8 mouse cellular contexts compared by ENCODE assay signal in the genomic region with DNA sequence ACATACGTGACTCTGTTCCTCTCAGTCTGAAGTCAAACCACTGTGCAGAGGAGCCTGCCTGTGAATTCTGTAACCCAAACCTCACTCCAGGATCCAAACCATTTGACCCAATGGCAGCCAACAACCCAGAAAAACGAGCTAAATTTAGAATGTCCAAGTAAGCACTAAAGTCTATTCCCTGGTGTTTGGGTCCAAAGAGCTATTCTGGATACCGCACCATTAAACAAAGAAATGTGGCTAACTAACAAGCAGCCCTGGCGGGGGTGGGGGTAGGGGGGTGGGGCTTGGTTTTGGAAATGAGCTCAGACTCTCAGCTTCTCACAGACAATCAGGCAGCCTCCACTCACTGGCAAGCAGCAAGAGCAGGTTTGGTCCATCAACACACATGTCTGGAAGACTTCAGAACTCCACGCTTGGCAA.
DNase-seq lines count a peak whose midpoint lies in the region; ATAC-seq and TF ChIP-seq lines count a peak whose summit lies in the region.

No protein-coding gene starts in this region.

- H3K9me3 ChIP-seq in limb, embryonic 13.5 days: no peaks in the 10 kb centered on the region
- no peaks in the 10 kb centered on the region for H3K9me3 ChIP-seq in limb, embryonic 10.5 days (replicated peaks)
- no peaks in the 10 kb centered on the region for H3K9me3 ChIP-seq in forebrain, embryonic 14.5 days (replicated peaks; ENCODE audit: control insufficient read depth, low read length)
- no peaks in the 10 kb centered on the region for H3K9me3 ChIP-seq in liver, embryonic 14.5 days (ENCODE audit: control insufficient read depth, low read length)
- H3K9me3 ChIP-seq in hindbrain, embryonic 11.5 days (ENCODE audit: control insufficient read depth, low read length): no peaks in the 10 kb centered on the region

- no peak for DNase-seq in limb, embryonic 10.5 days (ENCODE audit: low spot score)
- DNase-seq in forebrain, embryonic 14.5 days (ENCODE audit: low spot score): peak; percentile 64
- DNase-seq in heart, postnatal 10 days: peak; percentile 57
- peak in 1 of 3 experiments; percentile 10 for DNase-seq in liver, embryonic 14.5 days (ENCODE audit: low read depth in 3 of 3, low spot score in 3 of 3)
- DNase-seq in urinary bladder, postnatal 14 days (ENCODE audit: low spot score): no peak
- DNase-seq in hindbrain, embryonic 11.5 days (ENCODE audit: low spot score): no peak

- no peaks in the 10 kb centered on the region for H3K27me3 ChIP-seq in limb, embryonic 13.5 days
- no peaks in the 10 kb centered on the region for H3K27me3 ChIP-seq in limb, embryonic 10.5 days (ENCODE audit: low read depth, poor library complexity, severe bottlenecking)
- H3K27me3 ChIP-seq in forebrain, embryonic 14.5 days (replicated peaks; ENCODE audit: control insufficient read depth, insufficient read depth, low read length): no peaks in the 10 kb centered on the region
- H3K27me3 ChIP-seq in liver, embryonic 14.5 days (ENCODE audit: control insufficient read depth, insufficient read depth, low read length): no peaks in the 10 kb centered on the region
- H3K27me3 ChIP-seq in hindbrain, embryonic 11.5 days (ENCODE audit: control insufficient read depth, insufficient read depth, low read length): no peaks in the 10 kb centered on the region

- no peaks in the 10 kb centered on the region for H3K36me3 ChIP-seq in limb, embryonic 13.5 days
- H3K36me3 ChIP-seq in limb, embryonic 10.5 days: no peaks in the 10 kb centered on the region
- no peaks in the 10 kb centered on the region for H3K36me3 ChIP-seq in forebrain, embryonic 14.5 days (ENCODE audit: control insufficient read depth, insufficient read depth, low read length)
- no peaks in the 10 kb centered on the region for H3K36me3 ChIP-seq in liver, embryonic 14.5 days (replicated peaks; ENCODE audit: control insufficient read depth, insufficient read depth, low read depth)
- no peaks in the 10 kb centered on the region for H3K36me3 ChIP-seq in hindbrain, embryonic 11.5 days (ENCODE audit: control insufficient read depth, insufficient read depth, low read length)

- no peak overlapping the region; the same call in 1 of the 2 replicates for H3K27ac ChIP-seq in limb, embryonic 13.5 days
- no peak overlapping the region for H3K27ac ChIP-seq in limb, embryonic 10.5 days
- no peak overlapping the region; the same call in 1 of the 2 replicates for H3K27ac ChIP-seq in forebrain, embryonic 14.5 days (ENCODE audit: low read depth, low read length)
- H3K27ac ChIP-seq in liver, embryonic 14.5 days: no peak overlapping the region
- no peak overlapping the region for H3K27ac ChIP-seq in hindbrain, embryonic 11.5 days (ENCODE audit: low read depth, low read length)

- 41% methylated on average over 5 of the region's 5 CpGs for WGBS in limb, embryonic 13.5 days
- 65% methylated on average over 5 of the region's 5 CpGs for WGBS in limb, embryonic 10.5 days
- WGBS in forebrain, embryonic 14.5 days: 17% methylated on average over 5 of the region's 5 CpGs
- WGBS in liver, embryonic 14.5 days (ENCODE audit: insufficient replicate concordance): 54% methylated on average over 5 of the region's 5 CpGs
- WGBS in hindbrain, embryonic 11.5 days: 56% methylated on average over 5 of the region's 5 CpGs

- H3K4me3 ChIP-seq in limb, embryonic 13.5 days: no peak overlapping the region
- H3K4me3 ChIP-seq in limb, embryonic 10.5 days: no peak overlapping the region
- H3K4me3 ChIP-seq in forebrain, embryonic 14.5 days (ENCODE audit: low read depth, low read length): no peak overlapping the region
- no peak overlapping the region for H3K4me3 ChIP-seq in liver, embryonic 14.5 days (ENCODE audit: insufficient read depth in 1 of 2, low read depth in 2 of 2, low read length in 2 of 2)
- H3K4me3 ChIP-seq in hindbrain, embryonic 11.5 days (ENCODE audit: low read depth, low read length): no peak overlapping the region

- peak; percentile 72 for ATAC-seq in limb, embryonic 13.5 days (ENCODE audit: low FRiP score, low read depth)
- ATAC-seq in forebrain, embryonic 14.5 days: peak; percentile 73; the same call in 1 of the 2 replicates
- peak; percentile 45 for ATAC-seq in liver, embryonic 14.5 days (ENCODE audit: insufficient read depth)
- ATAC-seq in hindbrain, embryonic 11.5 days (ENCODE audit: low FRiP score): no peak
- ATAC-seq in erythroblast, adult 5-6 weeks (replicated peaks; ENCODE audit: low FRiP score, poor library complexity, severe bottlenecking): no peak

- no peak overlapping the region; the same call in 1 of the 2 replicates for H3K4me2 ChIP-seq in limb, embryonic 13.5 days (replicated peaks)
- no peak overlapping the region for H3K4me2 ChIP-seq in forebrain, embryonic 14.5 days (ENCODE audit: low read length)
- no peak overlapping the region for H3K4me2 ChIP-seq in liver, embryonic 14.5 days (ENCODE audit: low read depth)
- H3K4me2 ChIP-seq in hindbrain, embryonic 11.5 days (replicated peaks; ENCODE audit: low read depth, low read length): no peak overlapping the region

- no peak for TF ChIP-seq CTCF in liver, embryonic 14.5 days (IDR thresholded peaks at IDR 0.05; ENCODE audit: low read depth)

- no peak overlapping the region for H3K9ac ChIP-seq in limb, embryonic 13.5 days
- H3K9ac ChIP-seq in forebrain, embryonic 14.5 days (ENCODE audit: low read length): no peak overlapping the region
- H3K9ac ChIP-seq in liver, embryonic 14.5 days (replicated peaks): no peak overlapping the region
- no peak overlapping the region for H3K9ac ChIP-seq in hindbrain, embryonic 11.5 days (ENCODE audit: low read depth, low read length)

- intact Hi-C loops in heart, postnatal 10 days (cut with DNase I): no loop called here

- no peak for TF ChIP-seq EP300 in liver, embryonic 14.5 days (IDR thresholded peaks at IDR 0.05; ENCODE audit: low read depth)

- H3K4me1 ChIP-seq in limb, embryonic 13.5 days: peaks cover 20% of the 10 kb centered on the region
- peaks cover 13% of the 10 kb centered on the region for H3K4me1 ChIP-seq in limb, embryonic 10.5 days
- peaks cover 16% of the 10 kb centered on the region for H3K4me1 ChIP-seq in forebrain, embryonic 14.5 days (ENCODE audit: control insufficient read depth, insufficient read depth, low read length)
- H3K4me1 ChIP-seq in liver, embryonic 14.5 days (replicated peaks; ENCODE audit: control insufficient read depth in 2 of 2, insufficient read depth in 2 of 2, low read length in 1 of 2): peaks cover 0 to 4% of the 10 kb centered on the region in 2 experiments; a peak in 1 of 4 replicates
- H3K4me1 ChIP-seq in hindbrain, embryonic 11.5 days (replicated peaks; ENCODE audit: control insufficient read depth, insufficient read depth, low read length): no peaks in the 10 kb centered on the region

Comparison
In these comparisons a context has a peak if more than half of its experiments do, and no peak if none do; other contexts are left out.
1. ATAC-seq: peak in limb, embryonic 13.5 days (single experiment), forebrain, embryonic 14.5 days (single experiment) and liver, embryonic 14.5 days (single experiment); none in hindbrain, embryonic 11.5 days (single experiment) and erythroblast, adult 5-6 weeks (single experiment).
2. DNase-seq: peak in forebrain, embryonic 14.5 days (single experiment) and heart, postnatal 10 days (2 of 2); none in limb, embryonic 10.5 days (single experiment), urinary bladder, postnatal 14 days (single experiment) and hindbrain, embryonic 11.5 days (single experiment).